Mouse (Mus musculus): ENCODE data around the gene Naaa. TPM values are rescaled to one million over a fixed set of nuclear protein-coding genes. Genes with fewer than 3 reads are reported as not detected.

Naaa gene
- total and polyA plus RNA-seq, 2 experiments from 2014 or later = 7.5 to 9.7 TPM

DNA sequence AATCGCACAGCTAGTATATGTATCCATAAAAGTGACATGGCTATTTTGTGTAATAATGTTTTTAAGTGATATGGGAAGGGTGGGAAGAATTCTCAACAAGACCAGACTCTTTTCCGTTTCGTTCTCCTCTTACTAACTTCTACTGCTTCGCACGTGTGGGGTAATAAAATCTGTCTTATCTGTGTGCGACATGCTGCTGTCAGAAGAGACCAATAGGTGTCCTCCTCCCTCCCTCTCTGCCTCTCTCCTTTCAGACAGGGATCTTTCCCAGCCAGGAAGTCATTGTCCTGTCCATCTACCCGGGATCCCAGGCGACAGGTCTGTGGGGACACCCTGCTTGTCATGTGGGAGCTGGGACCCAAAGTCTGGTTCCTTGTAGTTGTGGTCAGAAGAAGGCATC is 67.8 kb downstream of the Naaa start:
- H3K4me1 ChIP-seq (ENCODE audit: control insufficient read depth, insufficient read depth) = no peaks in the 10 kb centered on the region
- DNase-seq (ENCODE audit: low spot score) (no peak), ATAC-seq (ENCODE audit: insufficient read depth, low read depth) (no peak)
- H3K36me3 ChIP-seq (replicated peaks; ENCODE audit: control insufficient read depth, insufficient read depth, low read length) = peaks cover 7% of the 10 kb centered on the region
- 71% methylated on average over 8 of the region's 8 CpGs for WGBS
- no peaks in the 10 kb centered on the region for H3K9me3 ChIP-seq (replicated peaks; ENCODE audit: control insufficient read depth, low read length)
- H3K27ac ChIP-seq (ENCODE audit: low read depth) = no peak overlapping the region
- H3K9ac ChIP-seq (replicated peaks; ENCODE audit: low read depth, low read length) = no peak overlapping the region
- TF ChIP-seq EP300 (IDR thresholded peaks at IDR 0.05; ENCODE audit: low read depth) (no peak), CTCF (IDR thresholded peaks at IDR 0.05; ENCODE audit: low read depth) (no peak)
- H3K27me3 ChIP-seq (ENCODE audit: control insufficient read depth, insufficient read depth, low read length) = no peaks in the 10 kb centered on the region
- no peak overlapping the region for H3K4me3 ChIP-seq (ENCODE audit: low read depth, low read length)
- no peak overlapping the region for H3K4me2 ChIP-seq (ENCODE audit: low read depth, low read length)

Other genes with a start within 250 kb of the Naaa start
- 1.8 and 5.0 TPM in 2 replicates for gene Cdkl2, start 234.3 kb downstream of the Naaa start, total RNA-seq (2014; rRNA removed; ENCODE audit: low replicate concordance)
- 0.75 and 0.77 TPM in 2 replicates for gene Cdkl2, start 234.3 kb downstream of the Naaa start, polyA plus RNA-seq (2015; fragmentation: Nextera tagmentation; extraction: Ambion mirVana)
- gene G3bp2, start 194.5 kb downstream of the Naaa start, total RNA-seq (2014; rRNA removed; ENCODE audit: low replicate concordance) = 32.1 and 46.9 TPM in 2 replicates
- 111 and 119 TPM in 2 replicates for gene G3bp2, start 194.5 kb downstream of the Naaa start, polyA plus RNA-seq (2015; fragmentation: Nextera tagmentation; extraction: Ambion mirVana)
- 10.8 and 12.1 TPM in 2 replicates for gene Uso1, start 140.2 kb downstream of the Naaa start, total RNA-seq (2014; rRNA removed; ENCODE audit: low replicate concordance)
- 24.9 and 25.5 TPM in 2 replicates for gene Uso1, start 140.2 kb downstream of the Naaa start, polyA plus RNA-seq (2015; fragmentation: Nextera tagmentation; extraction: Ambion mirVana)
- gene U90926, start 62.8 kb downstream of the Naaa start, total RNA-seq (2014; rRNA removed; ENCODE audit: low replicate concordance) = not detected in 2 replicates
- not detected in 2 replicates for gene U90926, start 62.8 kb downstream of the Naaa start, polyA plus RNA-seq (2015; fragmentation: Nextera tagmentation; extraction: Ambion mirVana)
- gene Ppef2, start 21.9 kb downstream of the Naaa start, total RNA-seq (2014; rRNA removed; ENCODE audit: low replicate concordance) = 0.31 TPM in 1 of 2 replicates, not detected in the other
- 0.07 TPM in 1 of 2 replicates, not detected in the other for gene Ppef2, start 21.9 kb downstream of the Naaa start, polyA plus RNA-seq (2015; fragmentation: Nextera tagmentation; extraction: Ambion mirVana)
- gene Sdad1, start 32.3 kb upstream of the Naaa start, total RNA-seq (2014; rRNA removed; ENCODE audit: low replicate concordance) = 34.0 and 37.0 TPM in 2 replicates
- 13.7 and 13.8 TPM in 2 replicates for gene Sdad1, start 32.3 kb upstream of the Naaa start, polyA plus RNA-seq (2015; fragmentation: Nextera tagmentation; extraction: Ambion mirVana)
- not detected in 2 replicates for gene Cxcl9, start 49.9 kb upstream of the Naaa start, total RNA-seq (2014; rRNA removed; ENCODE audit: low replicate concordance)
- 0.07 and 0.12 TPM in 2 replicates for gene Cxcl9, start 49.9 kb upstream of the Naaa start, polyA plus RNA-seq (2015; fragmentation: Nextera tagmentation; extraction: Ambion mirVana)
- 186 and 226 TPM in 2 replicates for gene Art3, start 53.7 kb upstream of the Naaa start, total RNA-seq (2014; rRNA removed; ENCODE audit: low replicate concordance)
- 294 and 306 TPM in 2 replicates for gene Art3, start 53.7 kb upstream of the Naaa start, polyA plus RNA-seq (2015; fragmentation: Nextera tagmentation; extraction: Ambion mirVana)
- 0.81 and 9.7 TPM in 2 replicates for gene Cxcl10, start 70.7 kb upstream of the Naaa start, total RNA-seq (2014; rRNA removed; ENCODE audit: low replicate concordance)
- 0.56 and 0.60 TPM in 2 replicates for gene Cxcl10, start 70.7 kb upstream of the Naaa start, polyA plus RNA-seq (2015; fragmentation: Nextera tagmentation; extraction: Ambion mirVana)
- gene Nup54, start 157.0 kb upstream of the Naaa start, total RNA-seq (2014; rRNA removed; ENCODE audit: low replicate concordance) = 14.2 and 35.0 TPM in 2 replicates
- 21.1 and 22.0 TPM in 2 replicates for gene Nup54, start 157.0 kb upstream of the Naaa start, polyA plus RNA-seq (2015; fragmentation: Nextera tagmentation; extraction: Ambion mirVana)
- gene Scarb2, start 228.7 kb upstream of the Naaa start, total RNA-seq (2014; rRNA removed; ENCODE audit: low replicate concordance) = 121 and 148 TPM in 2 replicates
- gene Scarb2, start 228.7 kb upstream of the Naaa start, polyA plus RNA-seq (2015; fragmentation: Nextera tagmentation; extraction: Ambion mirVana) = 26.0 and 28.9 TPM in 2 replicates